Mouse (Mus musculus): Measurements from ENCODE around the gene Fhl2. TPM values are rescaled to one million over a fixed set of nuclear protein-coding genes. Genes with fewer than 3 reads are reported as not detected.

Fhl2 gene
- polyA plus RNA-seq, 2 experiments: 19.5 to 23.1 TPM

- H3K4me2 ChIP-seq (replicated peaks; ENCODE audit: low read depth, low read length, severe bottlenecking): peak overlapping the region; percentile 94
- peak; percentile 76 for DNase-seq (ENCODE audit: low spot score)
- H3K4me1 ChIP-seq (ENCODE audit: control insufficient read depth, insufficient read depth, low read length): peaks cover 19% of the 10 kb centered on the region
- 6% methylated on average over 52 of the region's 61 CpGs for WGBS
- no peaks in the 10 kb centered on the region for H3K27me3 ChIP-seq (ENCODE audit: control insufficient read depth, insufficient read depth, low read length)
- H3K36me3 ChIP-seq (ENCODE audit: control insufficient read depth, insufficient read depth, low read length): no peaks in the 10 kb centered on the region
- H3K4me3 ChIP-seq (replicated peaks; ENCODE audit: low read length): peak overlapping the region; percentile 69
- no peak for TF ChIP-seq POLR2A (IDR thresholded peaks at IDR 0.05; ENCODE audit: borderline replicate concordance, extremely low read depth, insufficient read depth, insufficient read length)
- no peak overlapping the region for H3K27ac ChIP-seq (replicated peaks; ENCODE audit: low read depth, low read length)
- H3K9me3 ChIP-seq (ENCODE audit: control insufficient read depth, low read length): no peaks in the 10 kb centered on the region
- peak; percentile 86 for ATAC-seq (ENCODE audit: low FRiP score, low read depth)
- H3K9ac ChIP-seq (ENCODE audit: low read depth, low read length, severe bottlenecking): peak overlapping the region; percentile 73
These were observed 33.0 kb downstream of the Fhl2 start for GRCm38 (mm10) chr1:43163467-43164418.

- H3K27ac ChIP-seq (replicated peaks; ENCODE audit: low read depth, low read length): no peak overlapping the region
These were observed 33.7 kb downstream of the Fhl2 start for GRCm38 (mm10) chr1:43163084-43163466.

GRCm38 (mm10) chr1:43162394-43162793, 34.4 kb downstream of the Fhl2 start:
- H3K36me3 ChIP-seq (ENCODE audit: control insufficient read depth, insufficient read depth, low read length): no peaks in the 10 kb centered on the region
- H3K27me3 ChIP-seq (ENCODE audit: control insufficient read depth, insufficient read depth, low read length): no peaks in the 10 kb centered on the region
- H3K9ac ChIP-seq (ENCODE audit: low read depth, low read length, severe bottlenecking): no peak overlapping the region
- no peak for TF ChIP-seq POLR2A (IDR thresholded peaks at IDR 0.05; ENCODE audit: borderline replicate concordance, extremely low read depth, insufficient read depth, insufficient read length)
- DNase-seq (ENCODE audit: low spot score) (no peak), ATAC-seq (ENCODE audit: low FRiP score, low read depth) (no peak)
- H3K4me2 ChIP-seq (replicated peaks; ENCODE audit: low read depth, low read length, severe bottlenecking): peak overlapping the region; percentile 94
- no peak overlapping the region for H3K27ac ChIP-seq (replicated peaks; ENCODE audit: low read depth, low read length)
- WGBS: 79% methylated on average over 3 of the region's 3 CpGs
- 0 out of 2 replicates have a peak overlapping the region, but pooled peaks have one; percentile 69 for H3K4me3 ChIP-seq (replicated peaks; ENCODE audit: low read length)
- no peaks in the 10 kb centered on the region for H3K9me3 ChIP-seq (ENCODE audit: control insufficient read depth, low read length)
- peaks cover 9% of the 10 kb centered on the region; the same call in 1 of the 2 replicates for H3K4me1 ChIP-seq (ENCODE audit: control insufficient read depth, insufficient read depth, low read length)

More at GRCm38 (mm10) chr1:43163084-43163466, 33.7 kb downstream of the Fhl2 start:
- no peak for DNase-seq (ENCODE audit: low spot score)
- ATAC-seq (ENCODE audit: low FRiP score, low read depth): no peak
- H3K27me3 ChIP-seq (ENCODE audit: control insufficient read depth, insufficient read depth, low read length): no peaks in the 10 kb centered on the region
- H3K36me3 ChIP-seq (ENCODE audit: control insufficient read depth, insufficient read depth, low read length): no peaks in the 10 kb centered on the region
- 2% methylated on average over 5 of the region's 6 CpGs for WGBS
- peak overlapping the region; percentile 73 for H3K9ac ChIP-seq (ENCODE audit: low read depth, low read length, severe bottlenecking)
- peaks cover 14% of the 10 kb centered on the region for H3K4me1 ChIP-seq (ENCODE audit: control insufficient read depth, insufficient read depth, low read length)
- H3K4me2 ChIP-seq (replicated peaks; ENCODE audit: low read depth, low read length, severe bottlenecking): peak overlapping the region; percentile 94
- H3K9me3 ChIP-seq (ENCODE audit: control insufficient read depth, low read length): no peaks in the 10 kb centered on the region
- H3K4me3 ChIP-seq (replicated peaks; ENCODE audit: low read length): peak overlapping the region; percentile 69
- no peak for TF ChIP-seq POLR2A (IDR thresholded peaks at IDR 0.05; ENCODE audit: borderline replicate concordance, extremely low read depth, insufficient read depth, insufficient read length)

GRCm38 (mm10) chr1:43159429-43159828, 37.4 kb downstream of the Fhl2 start:
- no peak overlapping the region for H3K4me3 ChIP-seq (replicated peaks; ENCODE audit: low read length)
- ATAC-seq (ENCODE audit: low FRiP score, low read depth) (no peak), DNase-seq (ENCODE audit: low spot score) (no peak)
- H3K4me2 ChIP-seq (replicated peaks; ENCODE audit: low read depth, low read length, severe bottlenecking): no peak overlapping the region
- no peaks in the 10 kb centered on the region for H3K27me3 ChIP-seq (ENCODE audit: control insufficient read depth, insufficient read depth, low read length)
- no peak overlapping the region for H3K27ac ChIP-seq (replicated peaks; ENCODE audit: low read depth, low read length)
- 73% methylated on average over 4 of the region's 4 CpGs for WGBS
- H3K4me1 ChIP-seq (ENCODE audit: control insufficient read depth, insufficient read depth, low read length): peaks cover 9% of the 10 kb centered on the region; the same call in 1 of the 2 replicates
- no peaks in the 10 kb centered on the region for H3K36me3 ChIP-seq (ENCODE audit: control insufficient read depth, insufficient read depth, low read length)
- H3K9ac ChIP-seq (ENCODE audit: low read depth, low read length, severe bottlenecking): no peak overlapping the region
- TF ChIP-seq POLR2A (IDR thresholded peaks at IDR 0.05; ENCODE audit: borderline replicate concordance, extremely low read depth, insufficient read depth, insufficient read length): no peak
- H3K9me3 ChIP-seq (ENCODE audit: control insufficient read depth, low read length): no peaks in the 10 kb centered on the region

GRCm38 (mm10) chr1:43157907-43158306, 38.9 kb downstream of the Fhl2 start:
- Histone ChIP-seq H3K9ac (ENCODE audit: low read depth, low read length, severe bottlenecking) (no peak overlapping the region), H3K4me3 (replicated peaks; ENCODE audit: low read length) (no peak overlapping the region), H3K27ac (replicated peaks; ENCODE audit: low read depth, low read length) (no peak overlapping the region), H3K36me3 (ENCODE audit: control insufficient read depth, insufficient read depth, low read length) (no peaks in the 10 kb centered on the region), H3K27me3 (ENCODE audit: control insufficient read depth, insufficient read depth, low read length) (no peaks in the 10 kb centered on the region), H3K9me3 (ENCODE audit: control insufficient read depth, low read length) (no peaks in the 10 kb centered on the region), H3K4me2 (replicated peaks; ENCODE audit: low read depth, low read length, severe bottlenecking) (no peak overlapping the region), H3K4me1 (ENCODE audit: control insufficient read depth, insufficient read depth, low read length) (peaks cover 3% of the 10 kb centered on the region; the same call in 1 of the 2 replicates)
- TF ChIP-seq POLR2A (IDR thresholded peaks at IDR 0.05; ENCODE audit: borderline replicate concordance, extremely low read depth, insufficient read depth, insufficient read length): no peak
- DNase-seq (ENCODE audit: low spot score): no peak
- WGBS: 85% methylated on average over 2 of the region's 2 CpGs
- no peak for ATAC-seq (ENCODE audit: low FRiP score, low read depth)
